In the genomic region with DNA sequence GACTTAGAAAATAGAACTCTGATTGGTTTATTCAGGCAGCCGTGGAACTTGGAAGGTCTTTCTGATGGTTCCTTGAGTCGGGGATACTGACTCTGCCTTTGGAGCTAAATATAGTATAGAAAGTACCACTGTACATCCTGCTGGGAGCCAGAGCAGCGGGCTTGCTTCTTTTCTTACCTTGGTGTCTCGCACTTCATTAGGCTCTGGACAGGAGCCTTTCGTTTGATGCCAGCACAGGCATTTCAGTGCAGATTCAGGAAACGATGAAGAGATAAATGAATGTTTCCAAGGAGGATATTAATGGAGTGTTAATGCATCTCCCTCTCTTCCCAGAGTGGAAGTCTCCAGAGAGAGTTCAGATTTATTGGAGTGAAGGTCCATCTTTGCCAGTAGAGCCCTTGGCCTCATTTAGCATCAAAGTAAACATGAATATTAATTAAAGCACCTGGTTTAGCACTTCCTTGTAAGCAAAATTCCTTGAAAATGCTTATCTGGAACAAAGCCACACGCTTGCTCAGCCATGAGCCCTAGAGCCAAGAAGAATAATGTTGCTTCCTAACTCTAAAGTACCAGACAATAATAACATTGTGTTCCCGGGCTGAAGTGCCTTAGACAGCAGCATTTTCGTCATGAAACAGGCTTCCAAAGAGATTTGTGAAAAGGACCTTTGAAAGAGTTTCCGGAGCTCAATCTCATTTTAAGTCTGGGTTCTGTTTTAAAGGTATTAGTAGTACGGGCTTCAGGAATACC, we compare ENCODE assay signal across 14 mouse cellular contexts.
A peak's percentile ranks its signal among the peaks of the same experiment; 100 is the strongest.
DNase-seq lines count a peak whose midpoint lies in the region; ATAC-seq and TF ChIP-seq lines count a peak whose summit lies in the region.
"Had no signal": no experiment of that assay in that cellular context is flagged by ENCODE, and none has a peak within 500 bp of the region (broad histone marks: within the 10 kb centered on the region; RNA-seq: fewer than 3 reads in every experiment).

No protein-coding gene starts in this region.

- WGBS in heart, embryonic 11.5 days (ENCODE audit: insufficient replicate concordance) = 63% methylated on average over 11 of the region's 11 CpGs
- WGBS in lung, embryonic 16.5 days = 40% methylated on average over 11 of the region's 11 CpGs
- WGBS in limb, embryonic 10.5 days = 75% methylated on average over 11 of the region's 11 CpGs

- no peak for TF ChIP-seq CTCF in brain, embryonic 14.5 days (IDR thresholded peaks at IDR 0.05; ENCODE audit: borderline replicate concordance, extremely low read depth, insufficient read depth, insufficient read length)

- H3K4me1 ChIP-seq in heart, embryonic 11.5 days (ENCODE audit: control insufficient read depth, insufficient read depth, low read length) = no peaks in the 10 kb centered on the region
- no peaks in the 10 kb centered on the region; the same call in 1 of the 2 replicates for H3K4me1 ChIP-seq in lung, embryonic 16.5 days (replicated peaks; ENCODE audit: control insufficient read depth, insufficient read depth, low read length)
- peaks cover 25% of the 10 kb centered on the region for H3K4me1 ChIP-seq in limb, embryonic 10.5 days
- H3K4me1 ChIP-seq: intestine, embryonic 15.5 days had no signal

- H3K4me3 ChIP-seq in heart, embryonic 11.5 days (ENCODE audit: low read depth, low read length) = no peak overlapping the region
- no peak overlapping the region for H3K4me3 ChIP-seq in lung, embryonic 16.5 days (ENCODE audit: low read length)
- no peak overlapping the region for H3K4me3 ChIP-seq in limb, embryonic 10.5 days
- H3K4me3 ChIP-seq: intestine, embryonic 15.5 days; myocyte had no signal

- H3K27me3 ChIP-seq in heart, embryonic 11.5 days (ENCODE audit: control insufficient read depth, insufficient read depth, low read length) = no peaks in the 10 kb centered on the region
- no peaks in the 10 kb centered on the region for H3K27me3 ChIP-seq in lung, embryonic 16.5 days (ENCODE audit: control insufficient read depth, insufficient read depth, low read depth, low read length)
- no peaks in the 10 kb centered on the region for H3K27me3 ChIP-seq in limb, embryonic 10.5 days (ENCODE audit: low read depth, poor library complexity, severe bottlenecking)
- H3K27me3 ChIP-seq: intestine, embryonic 15.5 days had no signal

- ATAC-seq in heart, embryonic 11.5 days (replicated peaks; ENCODE audit: insufficient number of reproducible peaks, low FRiP score, low TSS enrichment) = no peak
- no peak for ATAC-seq in lung, embryonic 16.5 days (ENCODE audit: low read depth)
- ATAC-seq: intestine, embryonic 15.5 days had no signal

- no peaks in the 10 kb centered on the region for H3K36me3 ChIP-seq in heart, embryonic 11.5 days (ENCODE audit: control insufficient read depth, insufficient read depth, low read length)
- no peaks in the 10 kb centered on the region for H3K36me3 ChIP-seq in lung, embryonic 16.5 days (ENCODE audit: control insufficient read depth, insufficient read depth, low read length)
- no peaks in the 10 kb centered on the region for H3K36me3 ChIP-seq in limb, embryonic 10.5 days
- H3K36me3 ChIP-seq: G1E; intestine, embryonic 15.5 days had no signal

- H3K27ac ChIP-seq in heart, embryonic 11.5 days (ENCODE audit: low read depth, low read length) = no peak overlapping the region
- H3K27ac ChIP-seq in lung, embryonic 16.5 days (ENCODE audit: low read length) = 0 out of 2 replicates have a peak overlapping the region, but pooled peaks have one; percentile 28
- H3K27ac ChIP-seq in limb, embryonic 10.5 days = peak overlapping the region; percentile 40; the same call in 1 of the 2 replicates
- H3K27ac ChIP-seq: intestine, embryonic 15.5 days had no signal

- no peak overlapping the region for H3K9ac ChIP-seq in heart, embryonic 11.5 days (ENCODE audit: low read depth, low read length)
- H3K9ac ChIP-seq in lung, embryonic 16.5 days (ENCODE audit: low read length) = no peak overlapping the region
- H3K9ac ChIP-seq: intestine, embryonic 15.5 days had no signal

- TF ChIP-seq POLR2A in brain, embryonic 14.5 days (IDR thresholded peaks at IDR 0.05; ENCODE audit: borderline replicate concordance, extremely low read depth, insufficient read depth, insufficient read length, poor library complexity, severe bottlenecking) = no peak

- no peaks in the 10 kb centered on the region for H3K9me3 ChIP-seq in heart, embryonic 11.5 days (replicated peaks; ENCODE audit: control insufficient read depth, low read length)
- no peaks in the 10 kb centered on the region for H3K9me3 ChIP-seq in lung, embryonic 16.5 days (ENCODE audit: control insufficient read depth, low read length)
- H3K9me3 ChIP-seq in limb, embryonic 10.5 days (replicated peaks) = no peaks in the 10 kb centered on the region
- H3K9me3 ChIP-seq: intestine, embryonic 15.5 days had no signal

- peak; percentile 6 for DNase-seq in heart, adult 8-10 months (ENCODE audit: low spot score)
- DNase-seq in lung, postnatal 36 days = no peak
- DNase-seq in brain, embryonic 14.5 days (ENCODE audit: low read depth) = peak; percentile 71
- no peak for DNase-seq in limb, embryonic 10.5 days (ENCODE audit: low spot score)
- DNase-seq in natural killer cell, adult 2 months (ENCODE audit: low spot score in 2 of 2) = no peak
- no peak for DNase-seq in adrenal gland, postnatal 36 days
- DNase-seq: adrenal gland, postnatal 14 days; lung, postnatal 4 days; right cerebral cortex, postnatal 25 days had no signal

- no peak overlapping the region for H3K4me2 ChIP-seq in heart, embryonic 11.5 days
- H3K4me2 ChIP-seq in lung, embryonic 16.5 days (ENCODE audit: low read depth, low read length) = no peak overlapping the region
- H3K4me2 ChIP-seq: intestine, embryonic 15.5 days had no signal

Comparison
In these comparisons a context has a peak if more than half of its experiments do, and no peak if none do; other contexts are left out.
1. DNase-seq: peak in heart, adult 8-10 months (single experiment) and brain, embryonic 14.5 days (single experiment); none in lung, postnatal 36 days (single experiment), limb, embryonic 10.5 days (single experiment), natural killer cell, adult 2 months (0 of 2) and adrenal gland, postnatal 36 days (0 of 2).